Mouse (Mus musculus): Measurements from ENCODE around the gene Nrap.
"Not testable (repeated sequence)": the region's sequence is repeated elsewhere in the genome, so short reads cannot be mapped to it uniquely, and the experiment has no call there.

Nrap gene

DNA sequence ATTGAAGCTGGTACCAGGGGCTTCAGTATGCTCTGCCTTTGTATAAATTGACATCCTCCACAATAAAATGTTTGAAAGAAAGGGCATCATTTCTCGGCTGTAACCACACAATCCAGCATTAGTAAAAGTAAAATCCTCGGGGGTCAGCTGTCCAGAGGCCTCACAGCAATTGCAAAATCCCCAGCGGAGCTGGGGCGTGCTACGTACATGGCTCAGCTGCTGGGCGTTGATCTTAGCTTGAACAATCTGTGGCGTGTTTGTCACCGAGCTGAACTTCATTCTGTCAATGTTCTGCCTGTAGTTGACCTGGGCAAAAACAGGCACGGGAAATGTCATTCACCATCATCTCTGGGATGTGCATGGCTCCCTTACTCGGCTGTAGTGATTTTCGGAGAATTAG is 23.7 kb downstream of the Nrap start:
- no peak for DNase-seq (ENCODE audit: low read depth, low spot score)

DNA sequence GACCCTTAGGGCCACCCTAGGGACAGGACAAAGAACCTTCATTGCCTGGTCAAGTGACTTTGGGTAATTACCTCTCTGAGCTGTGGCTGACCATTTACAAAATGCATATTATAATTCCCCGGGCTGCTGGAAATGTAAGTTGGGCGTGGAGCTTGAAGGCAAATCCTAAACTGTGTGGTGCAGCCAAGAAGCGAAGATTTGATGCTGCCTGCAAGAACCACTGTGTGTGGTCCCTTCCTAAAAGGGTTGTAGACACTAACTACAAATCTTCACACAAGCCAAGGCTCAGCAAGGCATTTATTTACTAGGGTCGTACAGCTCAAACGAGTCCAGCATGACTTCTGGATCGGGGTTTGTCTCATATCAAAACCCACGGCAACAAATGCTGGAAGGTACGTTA is 25.3 kb downstream of the Nrap start:
- no peak for DNase-seq (ENCODE audit: low read depth, low spot score)

DNA sequence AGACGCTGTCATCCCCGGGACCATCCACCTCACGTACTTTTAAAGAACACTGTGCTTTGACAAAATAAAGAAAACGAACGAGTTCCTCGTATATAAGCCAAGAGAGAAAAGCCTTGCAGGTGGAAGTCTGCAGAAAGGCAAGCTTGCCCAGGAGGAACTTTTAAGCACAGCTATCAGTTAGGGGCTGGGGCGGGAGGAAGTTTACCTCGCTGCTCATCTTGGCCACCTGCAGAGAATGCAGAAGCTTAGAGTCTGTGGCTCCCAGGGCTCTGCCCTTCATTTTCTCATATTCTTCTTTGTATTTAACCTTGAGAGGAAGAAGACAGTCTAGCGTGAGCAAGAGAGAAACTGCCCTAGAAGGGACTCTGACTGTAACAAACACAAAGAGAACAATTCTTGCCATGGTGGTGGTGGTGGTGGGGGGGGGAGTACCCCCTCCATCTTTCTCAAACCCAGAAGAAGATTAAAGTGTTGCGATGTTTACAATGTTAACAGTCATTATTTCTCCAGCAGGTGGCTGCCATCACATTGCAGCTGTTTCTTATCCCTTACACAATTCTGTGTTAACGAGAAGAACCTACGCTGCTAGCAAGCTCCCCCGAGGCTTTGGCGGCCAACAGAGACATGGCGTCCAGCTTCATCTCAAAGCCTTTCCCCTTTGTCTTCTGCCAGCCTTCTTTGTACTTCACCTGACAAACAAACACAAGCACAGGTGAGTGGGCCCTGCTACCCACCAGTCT is 25.9 kb downstream of the Nrap start:
- no peak for DNase-seq (ENCODE audit: low read depth, low spot score)

DNA sequence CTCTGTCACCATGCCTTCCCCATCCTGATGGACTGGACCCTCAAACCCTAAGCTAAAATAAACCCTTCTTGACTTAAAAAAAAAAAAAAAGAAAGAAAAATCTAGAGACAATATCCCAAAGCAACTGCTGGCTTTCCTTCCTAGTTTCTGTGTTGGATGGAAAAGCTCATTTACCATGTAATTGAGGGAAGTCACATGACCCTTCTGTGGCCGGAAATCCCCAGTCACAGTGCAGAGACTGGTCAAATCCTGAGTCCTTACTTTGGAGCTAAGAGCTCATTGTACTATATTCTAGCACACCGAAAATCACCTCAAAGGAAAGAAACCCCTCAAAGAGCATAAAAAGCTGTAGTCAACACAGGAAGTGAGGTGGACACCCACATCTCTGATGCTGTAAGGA is 30.9 kb downstream of the Nrap start:
- no peak for DNase-seq (ENCODE audit: low read depth, low spot score)

DNA sequence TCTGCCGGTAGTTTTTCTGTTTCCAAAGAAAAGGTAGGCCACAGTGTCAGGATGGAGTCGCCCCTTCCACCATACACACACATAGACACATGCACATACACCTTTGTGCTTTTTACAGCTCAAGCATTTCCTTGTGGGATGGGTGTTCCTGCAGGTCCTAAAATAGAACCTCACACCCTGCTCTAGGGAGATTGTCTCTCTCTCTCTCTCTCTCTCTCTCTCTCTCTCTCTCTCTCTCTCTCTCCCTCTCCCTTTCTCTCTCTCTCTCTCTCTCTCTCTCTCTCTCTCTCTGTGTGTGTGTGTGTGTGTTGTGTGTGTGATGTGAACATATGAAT is 32.5 kb downstream of the Nrap start:
- not testable (repeated sequence) for DNase-seq (ENCODE audit: low read depth, low spot score)

DNA sequence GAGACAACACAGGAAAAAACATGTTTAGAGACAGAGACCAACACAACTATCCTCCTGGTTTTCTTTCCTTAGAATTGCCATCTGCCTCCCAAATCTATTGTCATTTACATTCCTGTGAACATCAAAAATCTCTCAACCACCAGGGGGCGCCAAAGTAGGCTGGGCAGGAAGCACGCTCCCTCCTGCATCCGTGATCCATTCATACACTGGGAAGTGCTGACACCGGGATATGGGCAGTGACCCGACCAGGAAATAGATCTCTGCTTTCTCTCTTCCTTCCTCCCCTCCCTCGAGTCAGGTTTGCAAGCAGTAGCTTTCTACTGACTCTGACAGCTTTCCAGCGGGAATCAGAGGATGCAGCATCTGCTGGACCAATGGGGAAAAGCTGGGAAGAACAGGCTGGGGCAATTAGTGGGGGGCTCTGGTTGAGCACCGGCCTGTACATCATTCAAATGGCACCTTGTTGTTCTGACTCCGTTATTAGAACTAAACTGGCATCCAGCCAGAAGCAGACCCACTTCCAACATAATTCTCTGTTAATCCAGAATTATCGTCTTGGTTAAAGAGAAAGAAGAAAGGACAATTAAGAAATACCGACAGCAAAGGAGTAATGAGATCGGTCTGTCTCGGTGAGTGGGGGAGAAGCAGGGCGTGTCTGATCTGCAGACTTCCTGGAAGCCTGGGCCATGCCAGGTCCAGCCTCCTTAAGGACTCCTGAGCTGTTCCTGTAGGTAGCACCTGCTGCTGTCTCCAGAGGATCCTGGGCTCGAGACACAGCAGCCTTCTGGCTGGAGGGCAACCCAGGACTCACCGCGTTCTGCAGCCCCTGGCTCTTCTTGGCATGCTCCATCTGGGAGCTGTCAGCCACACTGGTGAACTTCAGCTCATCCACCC is 33.1 kb downstream of the Nrap start:
- DNase-seq (ENCODE audit: low read depth, low spot score) = peak; percentile 86

DNA sequence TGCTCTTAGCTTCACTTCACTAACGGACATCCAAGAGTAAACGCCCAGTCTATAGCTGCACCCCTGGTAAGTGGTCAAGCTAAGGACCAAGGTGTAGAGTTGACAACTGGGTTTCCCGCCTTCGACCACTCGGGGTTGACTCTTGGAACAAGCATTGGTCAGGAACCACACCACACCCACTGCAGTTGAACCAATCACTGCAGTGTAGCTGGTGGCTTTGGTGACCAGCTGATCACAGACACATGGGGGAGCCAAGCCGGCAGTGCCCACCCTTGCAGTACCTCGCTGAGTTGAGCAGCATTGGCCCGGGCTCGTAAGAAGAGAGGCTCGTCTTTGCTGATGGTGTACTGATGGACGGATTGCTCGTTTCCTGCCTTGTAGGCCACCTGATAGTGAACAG is 34.6 kb downstream of the Nrap start:
- DNase-seq (ENCODE audit: low read depth, low spot score) = no peak

DNA sequence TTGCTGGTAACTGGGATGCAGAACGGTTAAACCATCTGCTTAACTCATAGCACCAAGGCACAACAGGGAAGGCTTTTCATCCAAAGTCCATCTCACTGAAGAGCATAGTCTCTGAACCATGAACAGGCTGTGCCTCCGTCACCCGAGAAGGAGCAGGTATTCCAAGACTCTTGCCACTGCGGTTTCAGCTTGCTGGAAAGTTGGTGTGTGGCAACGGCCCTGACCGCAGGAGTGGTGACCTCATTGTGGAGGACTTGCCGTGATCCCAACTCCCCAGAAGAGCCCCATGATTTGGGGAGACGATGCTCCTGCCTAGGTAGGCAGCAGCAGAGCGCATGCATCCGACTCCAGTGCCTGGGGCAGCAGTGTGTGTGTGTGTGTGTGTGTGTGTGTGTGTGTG is 36.1 kb downstream of the Nrap start:
- no peak for DNase-seq (ENCODE audit: low read depth, low spot score)

DNA sequence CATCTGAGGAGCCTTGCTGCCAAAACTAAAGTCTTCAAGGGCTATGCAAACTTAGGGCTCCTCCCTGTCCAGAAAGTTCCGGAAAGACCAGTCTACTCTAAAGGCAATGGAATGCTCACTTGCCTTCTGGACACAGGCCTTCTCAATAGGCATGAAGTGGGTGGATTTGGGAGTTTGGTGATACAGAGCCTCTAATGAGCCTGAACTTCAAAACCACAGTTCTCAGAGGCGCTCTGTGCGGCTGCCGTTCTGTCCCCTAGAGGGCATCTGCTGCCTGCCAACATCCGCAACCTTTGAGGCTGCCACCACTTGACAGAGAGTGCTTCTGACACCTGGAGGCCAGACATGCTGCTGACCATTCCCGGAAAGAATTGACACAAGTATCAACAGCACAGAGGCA is 40.5 kb downstream of the Nrap start:
- DNase-seq (ENCODE audit: low read depth, low spot score) = peak; percentile 52

DNA sequence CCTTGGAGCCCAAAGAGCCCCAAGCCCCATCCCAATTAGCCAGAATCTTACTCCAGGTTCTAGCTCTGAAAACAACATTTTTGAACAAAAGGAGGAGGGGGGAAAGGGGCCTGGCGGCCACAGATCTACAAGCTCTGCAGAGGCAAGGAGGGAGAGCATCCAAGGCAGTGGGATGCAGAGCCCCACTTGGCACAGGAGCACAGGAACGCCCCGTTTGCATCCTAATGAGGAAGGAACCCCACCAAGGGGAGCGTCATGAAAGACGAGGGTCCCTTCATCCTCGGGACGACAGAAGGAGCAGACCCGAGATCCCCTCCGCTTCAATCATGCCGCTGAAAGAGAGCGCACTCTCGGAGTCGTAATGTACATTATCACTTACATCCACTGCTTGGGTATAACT is 43.1 kb downstream of the Nrap start:
- no peak for DNase-seq (ENCODE audit: low read depth, low spot score)

DNA sequence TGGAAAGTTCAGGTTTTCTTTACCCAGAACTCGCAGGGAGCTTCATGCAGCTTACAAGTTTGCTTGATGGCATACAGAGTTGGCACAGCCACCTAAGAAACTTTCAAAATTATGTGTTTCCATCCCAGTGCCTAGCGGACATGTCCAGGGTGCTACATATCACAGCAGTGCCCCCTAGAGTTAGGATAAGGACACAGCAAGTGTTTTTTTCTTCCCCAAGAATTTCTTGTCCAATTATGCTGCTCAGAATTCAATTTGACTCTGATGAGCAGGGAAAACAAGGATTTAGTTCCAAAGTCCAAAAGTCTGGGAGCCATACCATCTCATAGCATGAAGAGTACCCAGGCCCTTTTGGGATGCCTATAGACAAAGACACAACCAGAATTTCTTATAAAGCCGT is 43.8 kb downstream of the Nrap start:
- DNase-seq (ENCODE audit: low read depth, low spot score) = peak; percentile 47

DNA sequence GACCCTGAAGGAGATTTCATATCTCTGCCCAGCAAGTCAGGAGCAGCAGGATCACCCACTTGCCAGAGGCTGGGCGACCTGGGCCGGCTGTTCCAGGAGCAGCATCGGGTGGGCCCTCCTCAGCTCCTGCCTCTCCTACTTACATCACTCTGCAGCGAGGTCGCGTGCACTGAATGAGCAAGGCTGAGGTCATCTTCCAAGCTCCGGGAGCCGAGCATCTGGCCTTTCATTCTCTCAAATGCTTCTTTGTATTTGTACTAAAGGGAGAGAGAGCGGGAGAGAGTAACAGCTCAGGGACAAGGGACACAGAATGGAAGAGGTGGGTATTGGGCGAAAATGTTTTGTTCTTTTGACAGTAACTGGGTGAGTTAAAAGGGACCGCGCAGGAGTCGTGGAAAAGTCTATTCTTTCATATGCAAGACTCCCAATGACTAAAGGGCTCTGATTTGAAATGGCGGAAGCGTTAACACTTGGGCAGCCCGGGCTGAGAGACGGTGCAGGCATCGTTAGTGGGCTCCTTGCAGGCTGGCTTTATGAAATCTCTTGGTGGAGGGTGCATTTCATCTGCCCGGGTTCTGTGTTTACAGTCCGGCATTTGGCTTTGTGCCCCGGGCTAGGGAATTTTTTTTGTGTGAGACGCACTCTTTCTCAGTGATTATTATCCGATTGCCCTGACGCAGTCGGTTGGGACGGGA is 45.8 kb downstream of the Nrap start:
- DNase-seq (ENCODE audit: low read depth, low spot score) = peak; percentile 34

DNA sequence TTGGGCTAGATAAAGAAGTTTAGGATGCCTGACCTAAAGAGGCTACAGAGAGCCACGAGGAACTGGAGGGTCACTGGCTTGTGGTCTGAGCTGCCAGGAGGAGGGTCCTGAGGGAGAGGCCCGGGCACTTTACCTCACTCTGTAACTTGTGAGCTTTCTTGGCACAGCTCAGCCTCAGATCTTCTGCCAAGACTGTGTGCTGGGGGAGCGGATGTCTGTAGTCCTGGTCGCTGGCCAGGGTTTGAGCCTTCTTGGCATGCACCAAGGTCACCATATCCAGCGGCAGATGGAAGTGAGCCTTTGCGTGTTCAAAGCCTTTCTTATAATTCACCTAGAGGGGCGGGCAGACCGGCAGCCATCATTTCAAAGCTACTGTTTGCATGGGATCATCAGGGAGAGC is 47.8 kb downstream of the Nrap start:
- DNase-seq (ENCODE audit: low read depth, low spot score) = no peak

DNA sequence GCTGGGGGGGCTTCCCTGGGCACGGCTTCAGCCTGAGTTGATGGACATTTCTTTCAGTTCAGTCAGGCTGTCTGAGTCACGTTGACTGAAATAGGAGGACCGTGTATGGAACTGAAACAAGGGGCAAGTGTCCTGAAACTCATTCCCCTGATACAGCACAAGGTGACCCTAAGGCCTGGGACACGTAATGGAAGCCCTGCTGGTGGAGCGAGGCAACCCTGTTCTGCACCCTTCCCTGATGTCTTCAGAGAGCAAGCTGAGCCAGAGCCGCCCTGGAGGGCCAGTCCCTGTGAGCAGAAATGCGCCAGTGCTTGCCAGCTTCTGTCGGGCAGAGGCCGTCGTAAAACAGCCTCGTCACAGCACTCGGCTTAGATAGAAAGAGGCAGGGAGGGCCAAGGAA is 53.0 kb downstream of the Nrap start:
- no peak for DNase-seq (ENCODE audit: low read depth, low spot score)

DNA sequence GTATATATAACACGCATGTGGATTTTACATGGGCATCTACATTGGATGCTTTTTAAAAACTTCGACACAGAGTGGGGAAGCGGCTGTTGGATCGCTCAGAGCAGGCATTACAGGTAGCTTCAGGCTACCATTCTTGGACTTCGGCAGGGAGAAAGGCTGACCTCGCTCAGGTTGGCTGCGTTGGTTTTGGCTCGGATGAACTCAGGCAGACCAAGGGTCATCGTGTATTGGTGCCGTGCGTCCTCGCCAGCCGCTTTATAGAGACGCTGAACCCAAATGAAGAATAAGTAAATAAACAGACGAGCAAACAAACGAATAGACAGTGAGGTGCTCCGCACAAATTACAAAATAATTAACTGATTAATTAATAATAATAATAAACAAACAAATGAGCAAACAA is 53.5 kb downstream of the Nrap start:
- DNase-seq (ENCODE audit: low read depth, low spot score) = no peak

DNA sequence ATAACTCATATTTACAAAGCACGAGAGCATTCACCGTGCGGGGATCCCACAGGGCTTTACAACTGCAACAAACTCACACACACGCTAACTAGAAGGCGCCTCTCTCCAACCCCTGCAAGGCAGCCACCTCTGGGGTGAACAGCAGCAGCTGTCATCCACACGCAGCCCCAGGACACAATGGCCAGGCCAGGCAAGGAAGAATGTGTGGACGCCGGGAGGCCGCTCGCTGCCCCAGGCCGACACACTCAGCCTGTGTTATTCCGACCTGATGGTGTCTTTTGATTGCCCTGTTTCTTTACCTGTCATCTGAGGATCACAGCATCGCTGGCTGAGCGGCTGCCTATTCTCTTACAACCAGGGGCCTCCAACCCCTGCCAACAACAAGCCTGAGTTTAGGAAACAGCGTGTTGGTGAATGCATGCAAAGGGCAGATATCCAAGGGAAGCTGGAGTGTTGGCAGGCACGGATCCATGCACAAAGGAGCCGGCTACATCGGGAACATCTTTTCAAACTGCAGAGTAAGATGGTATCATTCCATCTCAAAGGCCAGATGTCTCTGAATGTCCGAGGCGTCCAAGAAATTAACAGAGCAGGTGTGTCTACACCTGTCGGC is 63.5 kb downstream of the Nrap start:
- no peak for DNase-seq (ENCODE audit: low read depth, low spot score)

DNA sequence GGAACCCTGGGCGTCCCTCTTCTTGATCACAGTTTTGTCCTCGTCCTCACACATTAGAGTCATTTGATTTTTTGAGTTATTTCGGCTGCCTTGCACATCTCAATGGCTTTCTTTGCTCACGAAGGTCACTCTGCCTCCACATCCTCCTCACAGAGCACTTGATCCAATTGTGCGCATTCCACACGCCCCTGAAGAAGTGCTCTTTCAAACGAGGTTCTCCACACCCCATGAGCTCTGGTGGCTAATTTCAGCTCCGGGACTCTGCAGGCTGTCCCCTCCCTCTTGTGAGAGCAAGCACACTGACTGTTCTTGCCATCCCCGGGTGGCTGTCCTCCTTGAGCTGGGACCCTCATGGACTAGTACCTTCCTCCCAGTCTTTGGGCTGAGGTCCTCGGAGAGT is 64.2 kb downstream of the Nrap start:
- DNase-seq (ENCODE audit: low read depth, low spot score) = no peak

DNA sequence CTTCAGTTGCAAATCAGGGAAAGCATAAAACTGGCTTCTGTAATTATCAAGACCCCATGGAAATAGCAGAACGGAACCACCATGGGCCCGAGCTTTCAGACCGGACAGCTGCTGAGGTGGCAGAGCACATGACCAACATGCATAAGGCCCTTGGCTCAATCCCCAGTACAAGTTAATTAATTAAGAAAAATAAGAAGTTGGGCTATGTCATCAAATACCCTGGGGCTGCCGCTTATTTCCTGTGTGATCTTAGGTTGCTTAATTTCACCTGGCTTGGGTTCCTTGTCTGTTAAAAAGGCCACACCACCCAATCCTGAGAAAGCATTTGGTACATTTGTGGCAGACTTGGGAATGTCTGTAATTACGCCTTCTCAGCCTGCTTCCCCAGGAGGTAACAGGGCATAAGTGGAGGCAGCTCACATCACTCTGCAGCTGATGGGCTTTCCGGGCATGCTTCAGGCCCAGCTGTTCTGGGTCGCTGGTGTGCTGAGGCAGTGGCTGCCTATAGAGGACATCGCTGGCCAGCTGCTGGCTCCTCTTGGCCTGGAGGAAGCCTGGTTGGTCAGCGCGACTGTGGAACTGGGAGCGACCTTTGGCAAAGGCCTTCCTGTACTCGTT is 68.4 kb downstream of the Nrap start:
- no peak for DNase-seq (ENCODE audit: low read depth, low spot score)

DNA sequence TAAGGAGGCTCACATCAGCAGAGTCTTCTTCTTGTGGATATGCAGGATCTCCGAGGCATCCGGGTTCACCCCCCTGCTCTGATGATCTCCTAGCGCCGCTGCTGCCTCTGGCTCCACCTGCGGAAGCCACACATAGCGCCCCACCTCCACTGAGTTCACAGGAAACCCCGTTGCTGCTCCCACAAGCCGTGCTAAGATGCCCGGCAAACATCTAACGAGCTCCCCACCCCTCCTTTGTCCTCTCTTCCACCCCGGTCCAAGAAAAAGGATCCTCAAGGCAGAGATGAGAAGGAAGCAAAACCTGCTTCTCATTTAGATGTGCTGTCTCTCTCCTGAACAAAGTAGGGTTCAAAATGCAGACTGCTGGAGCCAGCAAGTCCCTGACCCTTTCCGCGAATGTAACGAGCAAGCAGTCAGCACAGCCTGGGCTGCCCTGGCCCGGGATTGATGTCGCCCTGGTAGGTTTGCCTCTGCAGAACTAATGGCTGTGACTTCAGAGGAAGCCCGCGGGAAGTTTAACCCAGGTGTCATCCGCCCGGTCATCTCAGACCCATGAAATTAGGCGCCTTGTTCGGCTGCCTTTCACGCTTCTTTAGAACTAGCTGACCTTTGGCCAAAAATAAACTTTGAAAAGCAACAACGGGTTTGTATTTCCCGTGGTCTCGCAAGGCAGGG is 69.5 kb downstream of the Nrap start:
- no peak for DNase-seq (ENCODE audit: low read depth, low spot score)

DNA sequence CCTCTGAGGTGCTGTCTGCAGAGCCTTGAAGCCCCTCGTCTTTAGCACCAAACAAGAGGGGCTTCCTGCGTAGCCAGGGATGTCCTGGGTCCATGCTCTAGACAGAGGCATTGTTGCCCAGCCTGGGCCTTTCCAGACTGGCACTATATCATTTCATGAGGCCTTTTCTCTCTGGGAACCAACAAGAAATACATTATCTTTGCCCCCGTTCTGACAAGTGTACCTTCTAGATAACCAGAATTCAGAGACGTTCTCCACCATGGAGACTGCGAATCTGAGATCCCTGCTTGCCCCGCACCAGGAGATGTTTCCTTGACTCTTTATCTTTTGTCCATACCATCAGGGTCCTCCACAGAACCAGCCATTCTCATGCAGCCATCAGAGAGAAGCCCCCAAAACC is 70.2 kb downstream of the Nrap start:
- DNase-seq (ENCODE audit: low read depth, low spot score) = no peak

DNA sequence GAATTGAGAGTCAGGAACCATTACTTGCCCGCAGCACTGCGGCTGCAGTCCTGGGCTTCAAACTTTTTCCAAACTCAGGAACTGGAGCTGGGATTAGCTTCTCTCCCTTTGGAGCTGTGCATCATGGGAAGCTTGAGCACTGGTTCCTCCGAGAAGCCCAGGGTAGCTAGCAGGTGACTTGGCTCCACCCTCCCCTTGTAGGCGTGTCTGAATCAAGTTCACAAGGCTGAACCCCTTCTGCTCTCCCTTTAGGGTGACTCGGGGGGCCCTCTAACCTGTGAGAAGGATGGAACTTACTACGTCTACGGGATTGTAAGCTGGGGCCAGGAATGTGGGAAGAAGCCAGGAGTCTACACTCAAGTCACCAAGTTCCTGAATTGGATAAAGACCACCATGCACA is 70.6 kb downstream of the Nrap start:
- DNase-seq (ENCODE audit: low read depth, low spot score) = no peak
